ENCODE assay signal across 30 mouse cellular contexts in genomic region chr11:61660806-61661392, GRCm38 (mm10). TPM values are rescaled to one million over a fixed set of nuclear protein-coding genes. Genes with fewer than 3 reads are reported as not detected.
DNase-seq lines count a peak whose midpoint lies in the region; ATAC-seq and TF ChIP-seq lines count a peak whose summit lies in the region.
"Had no signal": no experiment of that assay in that cellular context is flagged by ENCODE, and none has a peak within 500 bp of the region (broad histone marks: within the 10 kb centered on the region; RNA-seq: fewer than 3 reads in every experiment).

No protein-coding gene starts in this region.

- peaks cover 92% of the 10 kb centered on the region for H3K79me2 ChIP-seq in CH12.LX (replicated peaks; ENCODE audit: control insufficient read depth, extremely low read depth, insufficient read depth, poor library complexity, severe bottlenecking)

- peak; percentile 65 for TF ChIP-seq EP300 in CH12.LX (IDR thresholded peaks at IDR 0.05; ENCODE audit: low read length)

- TF ChIP-seq CTCF in CH12.LX (conservative IDR thresholded peaks at IDR 0.05 in 1 of 2, IDR thresholded peaks at IDR 0.05 in 1 of 2; ENCODE audit: low read depth in 2 of 2, low read length in 2 of 2), result no peak

- TF ChIP-seq POLR2A in CH12.LX (IDR thresholded peaks at IDR 0.05; ENCODE audit: low read depth, low read length), result no peak; the same call in 1 of the 2 replicates

- H3K9ac ChIP-seq in CH12.LX (ENCODE audit: insufficient read depth, low read depth), result peak overlapping the region; percentile 100; the same call in 1 of the 2 replicates
- no peak overlapping the region for H3K9ac ChIP-seq in hindbrain, embryonic 11.5 days (ENCODE audit: low read depth, low read length)
- H3K9ac ChIP-seq: forebrain, postnatal 0 days; neural tube, embryonic 15.5 days had no signal

- peaks cover 51 to 78% of the 10 kb centered on the region in 2 experiments for H3K4me1 ChIP-seq in CH12.LX (ENCODE audit: control insufficient read depth in 1 of 2, insufficient read depth in 2 of 2)
- H3K4me1 ChIP-seq in hindbrain, embryonic 11.5 days (replicated peaks; ENCODE audit: control insufficient read depth, insufficient read depth, low read length), result no peaks in the 10 kb centered on the region
- H3K4me1 ChIP-seq: forebrain, embryonic 10.5 days; neural tube, embryonic 15.5 days had no signal

- peak overlapping the region; percentile 92 for H3K27ac ChIP-seq in CH12.LX (ENCODE audit: insufficient read depth, low read depth)
- H3K27ac ChIP-seq in hindbrain, embryonic 11.5 days (ENCODE audit: low read depth, low read length), result no peak overlapping the region
- H3K27ac ChIP-seq: forebrain, embryonic 10.5 days; left cerebral cortex, adult 2 months; neural tube, embryonic 15.5 days had no signal

- no peak for TF ChIP-seq RAD21 in CH12.LX (IDR thresholded peaks at IDR 0.05; ENCODE audit: low read depth, low read length)

- peak; percentile 52 to 65; a peak in 3 of 4 replicates for ATAC-seq in hematopoietic stem cell, adult 5-6 weeks (replicated peaks in 1 of 2; ENCODE audit: insufficient read depth in 1 of 2, low FRiP score in 2 of 2, low TSS enrichment in 1 of 2, low read depth in 1 of 2, poor library complexity in 2 of 2, severe bottlenecking in 2 of 2)
- ATAC-seq in hindbrain, embryonic 11.5 days (ENCODE audit: low FRiP score), result no peak
- ATAC-seq: forebrain, postnatal 0 days; hindbrain, embryonic 16.5 days had no signal

- H3K9me3 ChIP-seq in CH12.LX (replicated peaks; ENCODE audit: low read length), result no peaks in the 10 kb centered on the region
- H3K9me3 ChIP-seq in hindbrain, embryonic 11.5 days (ENCODE audit: control insufficient read depth, low read length), result no peaks in the 10 kb centered on the region
- H3K9me3 ChIP-seq: forebrain, embryonic 10.5 days; neural tube, embryonic 15.5 days had no signal

- H3K4me2 ChIP-seq in CH12.LX (ENCODE audit: insufficient read depth, low read depth, poor library complexity, severe bottlenecking), result peak overlapping the region; percentile 85
- no peak overlapping the region for H3K4me2 ChIP-seq in hindbrain, embryonic 11.5 days (replicated peaks; ENCODE audit: low read depth, low read length)
- H3K4me2 ChIP-seq: neural tube, embryonic 15.5 days had no signal

- dilution Hi-C loops in CH12.LX (cut with MboI; ENCODE audit: extremely low pct_ligation_motif_present, extremely low pct_unique_long_range_greater_than_20kb, low sequenced_read_pairs), result no loop called here

- H3K4me3 ChIP-seq in CH12.LX (replicated peaks in 1 of 3; ENCODE audit: low read depth in 2 of 3, low read length in 2 of 3, poor library complexity in 1 of 3), result peak overlapping the region; percentile 26 to 65 (median 30)
- H3K4me3 ChIP-seq in hindbrain, embryonic 11.5 days (ENCODE audit: low read depth, low read length), result no peak overlapping the region
- H3K4me3 ChIP-seq: forebrain, embryonic 10.5 days; left cerebral cortex, adult 2 months; myocyte; neural tube, embryonic 15.5 days had no signal

- no peaks in the 10 kb centered on the region for H3K27me3 ChIP-seq in CH12.LX (replicated peaks)
- H3K27me3 ChIP-seq in hindbrain, embryonic 11.5 days (ENCODE audit: control insufficient read depth, insufficient read depth, low read length), result no peaks in the 10 kb centered on the region
- H3K27me3 ChIP-seq: neural tube, embryonic 15.5 days had no signal

- DNase-seq in CD4-positive helper T cell, adult 2 months (ENCODE audit: low read depth, low spot score), result peak; percentile 70
- DNase-seq in CH12.LX (ENCODE audit: extremely low read depth) (peak; percentile 45), MN1 (ENCODE audit: low spot score) (no peak)
- peak; percentile 59 for DNase-seq in thymus, postnatal 0 days (ENCODE audit: low spot score)
- no peak for DNase-seq in urinary bladder, postnatal 25 days (ENCODE audit: low spot score)
- no peak for DNase-seq in hindbrain, embryonic 11.5 days (ENCODE audit: low spot score)
- DNase-seq in frontal cortex, postnatal 14 days (ENCODE audit: low spot score in 2 of 2), result no peak
- DNase-seq: adrenal gland, postnatal 10 days; cerebellum, adult 11 months; forebrain, postnatal 0 days; heart, adult 18-20 months; heart, postnatal 36 days; kidney, adult 11 months; kidney, postnatal 14 days; left cerebral cortex, postnatal 4 days; liver; lung, adult 18-20 months; lung, postnatal 14 days; midbrain, embryonic 14.5 days; right cerebral cortex, postnatal 4 days had no signal

- in situ Hi-C loops in CH12.LX (cut with MboI; ENCODE audit: low pct_ligation_motif_present, low pct_unique_long_range_greater_than_20kb, low sequenced_read_pairs), result no loop called here

- peaks cover 86 to 98% of the 10 kb centered on the region in 2 experiments for H3K36me3 ChIP-seq in CH12.LX (replicated peaks in 1 of 2; ENCODE audit: control insufficient read depth in 1 of 2, insufficient read depth in 1 of 2, low read length in 1 of 2)
- no peaks in the 10 kb centered on the region for H3K36me3 ChIP-seq in hindbrain, embryonic 11.5 days (ENCODE audit: control insufficient read depth, insufficient read depth, low read length)
- H3K36me3 ChIP-seq: forebrain, embryonic 10.5 days; neural tube, embryonic 15.5 days had no signal

- 73% methylated on average over 7 of the region's 7 CpGs for WGBS in hindbrain, embryonic 11.5 days

TF ChIP-seq in CH12.LX, 34 proteins besides CTCF, POLR2A, EP300 and RAD21:
- no peak for TF ChIP-seq KAT2A (IDR thresholded peaks at IDR 0.05; ENCODE audit: insufficient replicate concordance, low read length)
- peak; percentile 68 for TF ChIP-seq ETS1 (conservative IDR thresholded peaks at IDR 0.05; ENCODE audit: low read depth, low read length)
- peak; percentile 39 for TF ChIP-seq MEF2A (IDR thresholded peaks at IDR 0.05; ENCODE audit: borderline replicate concordance, low read depth, low read length)
- peak; percentile 49; the same call in 1 of the 2 replicates for TF ChIP-seq ELF1 (IDR thresholded peaks at IDR 0.05; ENCODE audit: low read depth, low read length)
- no peak; the same call in 1 of the 2 replicates for TF ChIP-seq SMC3 (IDR thresholded peaks at IDR 0.05; ENCODE audit: low read depth, low read length)
- no peak for TF ChIP-seq MAFK (IDR thresholded peaks at IDR 0.05; ENCODE audit: insufficient replicate concordance, low read length)
- no peak; the same call in 1 of the 2 replicates for TF ChIP-seq RCOR1 (conservative IDR thresholded peaks at IDR 0.05; ENCODE audit: low read depth, low read length)
- TF ChIP-seq JUND (conservative IDR thresholded peaks at IDR 0.05; ENCODE audit: low read depth, low read length), result no peak; the same call in 1 of the 2 replicates
- no peak for TF ChIP-seq NRF1 (IDR thresholded peaks at IDR 0.05; ENCODE audit: low read depth, low read length)
- no peak; the same call in 1 of the 2 replicates for TF ChIP-seq SIN3A (IDR thresholded peaks at IDR 0.05; ENCODE audit: low read length)
- peak; percentile 99 for TF ChIP-seq ZNF384 (IDR thresholded peaks at IDR 0.05; ENCODE audit: low read depth, low read length)
- peak; percentile 43; the same call in 1 of the 2 replicates for TF ChIP-seq TCF12 (IDR thresholded peaks at IDR 0.05; ENCODE audit: low read depth, low read length)
- peak; percentile 44; the same call in 1 of the 2 replicates for TF ChIP-seq HCFC1 (IDR thresholded peaks at IDR 0.05; ENCODE audit: low read depth, low read length)
- peak; percentile 20; the same call in 1 of the 2 replicates for TF ChIP-seq ZMIZ1 (IDR thresholded peaks at IDR 0.05; ENCODE audit: low read depth, low read length)
- peak; percentile 61; the same call in 1 of the 2 replicates for TF ChIP-seq MYC (IDR thresholded peaks at IDR 0.05; ENCODE audit: low read depth, low read length)
- 0 out of 2 replicates have a peak, but pooled peaks have one; percentile 21 for TF ChIP-seq IRF4 (IDR thresholded peaks at IDR 0.05; ENCODE audit: low read depth, low read length)
- TF ChIP-seq MXI1 (IDR thresholded peaks at IDR 0.05; ENCODE audit: low read depth, low read length), result 0 out of 2 replicates have a peak, but pooled peaks have one; percentile 13
- TF ChIP-seq UBTF (IDR thresholded peaks at IDR 0.05; ENCODE audit: low read depth, low read length), result 0 out of 2 replicates have a peak, but pooled peaks have one; percentile 4
- no peak for TF ChIP-seq E2F4 (IDR thresholded peaks at IDR 0.05; ENCODE audit: insufficient replicate concordance, low read depth, low read length)
- TF ChIP-seq POLR2AphosphoS2 (IDR thresholded peaks at IDR 0.05; ENCODE audit: low read depth, low read length), result no peak
- TF ChIP-seq TBP (conservative IDR thresholded peaks at IDR 0.05; ENCODE audit: low read depth, low read length), result no peak
- TF ChIP-seq CHD2 (IDR thresholded peaks at IDR 0.05; ENCODE audit: low read length), result peak; percentile 15; the same call in 1 of the 2 replicates
- peak; percentile 49; the same call in 1 of the 2 replicates for TF ChIP-seq BHLHE40 (IDR thresholded peaks at IDR 0.05; ENCODE audit: low read depth, low read length)
- no peak for TF ChIP-seq NELFE (IDR thresholded peaks at IDR 0.05; ENCODE audit: low read depth, low read length)

RNA-seq across cellular contexts. Expression of gene Grap, which starts 7.8 kb away (rescaled TPM):
- 379 and 412 TPM in 2 replicates for total RNA-seq in CH12.LX (2012; rRNA removed)
- 264 and 274 TPM in 2 replicates for total RNA-seq in CH12.LX (2014; rRNA removed)
- polyA plus RNA-seq in CH12.LX (2012; ENCODE audit: insufficient read length, low read depth), result 280 and 294 TPM in 2 replicates
- total RNA-seq in hematopoietic stem cell, adult 5-6 weeks (2017), result 0.10 and 1.2 TPM in 2 replicates
- polyA plus RNA-seq in thymus, postnatal 0 days (2015; fragmentation: Nextera tagmentation; extraction: Ambion mirVana), result 59.0 and 88.7 TPM in 2 replicates
- 5.3 and 6.8 TPM in 2 replicates for polyA plus RNA-seq in hindbrain, embryonic 11.5 days (2014; fragmentation: Nextera tagmentation; extraction: Ambion mirVana)

RNA-seq across cellular contexts. Expression of gene Fam83g, which starts 23.0 kb away (rescaled TPM):
- total RNA-seq in CH12.LX (2012; rRNA removed) (50.4 and 63.7 TPM in 2 replicates), CH12.LX (2014; rRNA removed) (17.2 and 19.2 TPM in 2 replicates)
- polyA plus RNA-seq in CH12.LX (2012; ENCODE audit: insufficient read length, low read depth), result 17.8 and 19.1 TPM in 2 replicates
- 0.30 TPM in 1 of 2 replicates, not detected in the other for total RNA-seq in hematopoietic stem cell, adult 5-6 weeks (2017)
- 5.5 and 5.6 TPM in 2 replicates for polyA plus RNA-seq in thymus, postnatal 0 days (2015; fragmentation: Nextera tagmentation; extraction: Ambion mirVana)
- 0.18 and 0.31 TPM in 2 replicates for polyA plus RNA-seq in hindbrain, embryonic 11.5 days (2014; fragmentation: Nextera tagmentation; extraction: Ambion mirVana)
- total RNA-seq: megakaryocyte, adult 5-6 weeks had no signal
- polyA plus RNA-seq: myocyte had no signal

RNA-seq across cellular contexts. Expression of gene Slc5a10, which starts 59.7 kb away (rescaled TPM):
- total RNA-seq in CH12.LX (2012; rRNA removed), result 0.55 and 1.4 TPM in 2 replicates
- 0.61 and 0.70 TPM in 2 replicates for total RNA-seq in CH12.LX (2014; rRNA removed)
- 1.3 and 1.6 TPM in 2 replicates for polyA plus RNA-seq in CH12.LX (2012; ENCODE audit: insufficient read length, low read depth)
- total RNA-seq in hematopoietic stem cell, adult 5-6 weeks (2017), result not detected in 2 replicates
- 0.10 and 0.32 TPM in 2 replicates for polyA plus RNA-seq in thymus, postnatal 0 days (2015; fragmentation: Nextera tagmentation; extraction: Ambion mirVana)
- polyA plus RNA-seq in hindbrain, embryonic 11.5 days (2014; fragmentation: Nextera tagmentation; extraction: Ambion mirVana), result 0.09 TPM in 1 of 2 replicates, not detected in the other
- total RNA-seq: gastrocnemius, adult 8-10 months; heart, adult 18-20 months; heart, postnatal 36 days; left cerebral cortex, adult 2 months; megakaryocyte, adult 5-6 weeks had no signal
- polyA plus RNA-seq: heart, embryonic 14.5 days; hindbrain, embryonic 16.5 days; midbrain, embryonic 14.5 days; neural tube, embryonic 15.5 days; stomach, embryonic 14.5 days had no signal

Comparison
In these comparisons a context has a peak if more than half of its experiments do, and no peak if none do; other contexts are left out.
1. DNase-seq: peak in CD4-positive helper T cell, adult 2 months (single experiment), CH12.LX (single experiment) and thymus, postnatal 0 days (single experiment); none in urinary bladder, postnatal 25 days (single experiment), hindbrain, embryonic 11.5 days (single experiment), MN1 (single experiment) and frontal cortex, postnatal 14 days (0 of 2).